Mouse (Mus musculus) ES-E14 (cell line): Measurements from ENCODE around the gene Nr4a1. TPM values are rescaled to one million over a fixed set of nuclear protein-coding genes. Genes with fewer than 3 reads are reported as not detected.

Source experiments
- DNase-seq: peaks from one replicate; pipeline ENCODE4 v3.0.0-alpha.2; 2013; ENCODE audit warnings: low read depth, low spot score
- H3K27ac ChIP-seq: 2 replicates; pipeline ENCODE4 v1.5.1; 2012; ENCODE audit warnings: low read depth, mild to moderate bottlenecking, low read length, moderate library complexity, mixed read lengths; ENCODE audit not compliant: poor library complexity, insufficient read depth, severe bottlenecking
- H3K36me3 ChIP-seq: 2 replicates; pipeline ENCODE4 v1.6.1; 2012; ENCODE audit warnings: mild to moderate bottlenecking, low read length, moderate library complexity, mixed read lengths; ENCODE audit not compliant: control insufficient read depth, poor library complexity, insufficient read depth, severe bottlenecking
- H3K4me1 ChIP-seq, 2 experiments: fragments of 150-350 bp in 1 of 2; sonication (generic) in 1 of 2; 2 replicates each; pipeline ENCODE4 v1.6.1; 2012; ENCODE audit warnings: low read length in 2 of 2, mild to moderate bottlenecking in 1 of 2, mixed read lengths in 1 of 2; ENCODE audit not compliant: control insufficient read depth in 2 of 2, insufficient read depth in 2 of 2, poor library complexity in 1 of 2
- H3K4me3 ChIP-seq, 2 experiments: fragments of 150-350 bp in 1 of 2; sonication (generic) in 1 of 2; 2 replicates each; pipeline ENCODE4 v1.5.1; 2012; ENCODE audit warnings: low read length in 2 of 2, low read depth in 1 of 2, mild to moderate bottlenecking in 1 of 2, mixed read lengths in 1 of 2; ENCODE audit not compliant: insufficient read depth in 1 of 2, poor library complexity in 1 of 2, severe bottlenecking in 1 of 2
- H3K9ac ChIP-seq: 2 replicates; pipeline ENCODE4 v1.6.1; 2012; ENCODE audit warnings: low read depth, mild to moderate bottlenecking, low read length, mixed read lengths; ENCODE audit not compliant: poor library complexity, insufficient read depth, severe bottlenecking
- H3K9me3 ChIP-seq: fragments of 150-350 bp; sonication (generic); 2 replicates; pipeline ENCODE4 v1.6.1; 2012; ENCODE audit warnings: low read depth, mild to moderate bottlenecking, low read length; ENCODE audit not compliant: control insufficient read depth, insufficient read depth
- CHD2 ChIP-seq: IDR thresholded peaks from 2 replicates; pipeline ENCODE4 v1.6.1; 2014; ENCODE audit warnings: mild to moderate bottlenecking, low read depth, low read length, inconsistent platforms
- HCFC1 ChIP-seq: IDR thresholded peaks from 2 replicates; pipeline ENCODE4 v1.6.1; 2012; ENCODE audit warnings: low read length, inconsistent platforms, borderline replicate concordance; ENCODE audit not compliant: insufficient read depth
- MAFK ChIP-seq: IDR thresholded peaks from 2 replicates; pipeline ENCODE4 v1.6.1; 2014; ENCODE audit warnings: mild to moderate bottlenecking, low read depth, low read length, inconsistent platforms; ENCODE audit not compliant: insufficient read depth
- ZC3H11A ChIP-seq: IDR thresholded peaks from 2 replicates; pipeline ENCODE4 v1.6.1; 2012; ENCODE audit warnings: low read depth, mild to moderate bottlenecking, inconsistent platforms, low read length, borderline replicate concordance
- ZNF384 ChIP-seq: IDR thresholded peaks from 2 replicates; pipeline ENCODE4 v1.6.1; 2012; ENCODE audit warnings: low read depth, low read length, inconsistent platforms
- in situ Hi-C, 2 experiments: fragments of 600-800 bp; cut with MboI; formaldehyde crosslinking; loops; one replicate each; pipeline ENCODE4 v1.15.1; 2025; ENCODE audit warnings: low sequenced_read_pairs in 2 of 2, inconsistent platforms in 1 of 2; ENCODE audit not compliant: unreplicated experiment in 2 of 2
- total RNA-seq: library from RNA; depleted of rRNA; stranded (reverse); fragments of 300-350 nt; gene quantifications from 2 replicates; pipeline ENCODE4 v1.2.3, GENCODE M21; 2012; rRNA removed

Nr4a1 gene
- total RNA-seq, result 8.5 and 12.1 TPM in 2 replicates

GRCm38 (mm10) chr15:101253886-101254795, at the start of gene Nr4a1:
Gene Nr4a1 (plus strand): TSS chr15:101254269.
- Histone ChIP-seq H3K36me3 (no peaks in the 10 kb centered on the region; the same call in 1 of the 2 replicates), H3K4me3 (peak within 1 kb of the TSS; percentile 74 to 81), H3K4me1 (peaks cover 3 to 29% of the 10 kb centered on the region in 2 experiments), H3K9ac (peak within 1 kb of the TSS; percentile 75), H3K9me3 (no peaks in the 10 kb centered on the region), H3K27ac (peak within 1 kb of the TSS; percentile 14; the same call in 1 of the 2 replicates)
- no peak for DNase-seq
- TF ChIP-seq CHD2 (no peak), MAFK (no peak), ZC3H11A (no peak), ZNF384 (no peak), HCFC1 (no peak)
- in situ Hi-C loops, result no loop called here

GRCm38 (mm10) chr15:101204781-101205180, 49.3 kb upstream of the Nr4a1 start:
- H3K4me3 ChIP-seq, result no peak overlapping the region
- no peak for DNase-seq
- in situ Hi-C loops, result no loop called here
- no peaks in the 10 kb centered on the region for H3K9me3 ChIP-seq
- H3K27ac ChIP-seq, result no peak overlapping the region
- no peak overlapping the region for H3K9ac ChIP-seq
- H3K4me1 ChIP-seq, result no peaks in the 10 kb centered on the region
- peaks cover 49% of the 10 kb centered on the region for H3K36me3 ChIP-seq
- TF ChIP-seq CHD2 (no peak), HCFC1 (no peak), ZNF384 (no peak), MAFK (no peak), ZC3H11A (no peak)

- H3K9ac ChIP-seq, result no peak overlapping the region
- in situ Hi-C loops, result no loop called here
- H3K36me3 ChIP-seq, result peaks cover 24% of the 10 kb centered on the region
- no peak overlapping the region for H3K4me3 ChIP-seq
- TF ChIP-seq CHD2 (no peak), ZC3H11A (peak; percentile 7; the same call in 1 of the 2 replicates)
- no peaks in the 10 kb centered on the region for H3K4me1 ChIP-seq
- peak; percentile 70 for DNase-seq
- H3K9me3 ChIP-seq, result no peaks in the 10 kb centered on the region
- H3K27ac ChIP-seq, result no peak overlapping the region
These were observed 43.8 kb upstream of the Nr4a1 start for GRCm38 (mm10) chr15:101210228-101210627.

- Histone ChIP-seq H3K9me3 (no peaks in the 10 kb centered on the region), H3K4me1 (no peaks in the 10 kb centered on the region), H3K27ac (no peak overlapping the region), H3K9ac (no peak overlapping the region), H3K36me3 (peaks cover 20% of the 10 kb centered on the region), H3K4me3 (no peak overlapping the region)
- DNase-seq, result no peak
- TF ChIP-seq ZC3H11A, result no peak
- TF ChIP-seq MAFK, result no peak
- no peak for TF ChIP-seq CHD2
- TF ChIP-seq ZNF384, result no peak
- TF ChIP-seq HCFC1, result no peak
- in situ Hi-C loops, result no loop called here
These were observed 43.0 kb upstream of the Nr4a1 start for GRCm38 (mm10) chr15:101210998-101211613.
